Mouse (Mus musculus): Measurements from ENCODE around the gene H2-Q10. TPM values are rescaled to one million over a fixed set of nuclear protein-coding genes. Genes with fewer than 3 reads are reported as not detected.
"Not testable (repeated sequence)": the region's sequence is repeated elsewhere in the genome, so short reads cannot be mapped to it uniquely, and the experiment has no call there.

Gene H2-Q10
- under 1 TPM in 3 of 4 experiments, not detected in 1; 0.12 to 0.64 (median 0.56) TPM for total RNA-seq (2022)

- DNase-seq (ENCODE audit: low spot score in 2 of 2): no peak
Observed at GRCm38 (mm10) chr17:35469842-35470751, at the start of gene H2-Q10. Gene H2-Q10, plus strand, starts transcription at chr17:35470089.

- DNase-seq (ENCODE audit: low spot score in 2 of 2): not testable (repeated sequence)
Observed at GRCm38 (mm10) chr17:35420206-35420810, 49.6 kb upstream of the H2-Q10 start.

DNA sequence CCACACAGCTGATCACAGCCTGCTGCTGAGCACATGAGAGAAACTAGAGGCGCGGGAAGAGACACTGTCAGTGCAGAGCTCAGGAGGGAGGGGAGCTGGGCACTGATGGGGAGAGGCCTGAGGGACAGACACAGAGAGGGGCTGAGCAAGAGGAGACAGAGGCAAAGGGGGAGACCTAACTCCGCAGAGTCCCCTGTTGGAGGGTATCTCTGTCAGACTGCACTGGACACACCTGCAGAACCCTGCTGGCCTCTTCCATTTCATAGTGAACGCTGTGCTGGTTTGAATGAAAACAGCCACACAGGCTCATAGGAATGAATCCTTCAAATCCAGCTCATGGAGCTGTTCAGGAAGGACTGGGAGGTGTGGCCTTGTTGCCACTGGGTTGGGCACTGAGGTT lies 48.6 kb upstream of the H2-Q10 start:
- DNase-seq (ENCODE audit: low spot score in 2 of 2): not testable (repeated sequence)

DNA sequence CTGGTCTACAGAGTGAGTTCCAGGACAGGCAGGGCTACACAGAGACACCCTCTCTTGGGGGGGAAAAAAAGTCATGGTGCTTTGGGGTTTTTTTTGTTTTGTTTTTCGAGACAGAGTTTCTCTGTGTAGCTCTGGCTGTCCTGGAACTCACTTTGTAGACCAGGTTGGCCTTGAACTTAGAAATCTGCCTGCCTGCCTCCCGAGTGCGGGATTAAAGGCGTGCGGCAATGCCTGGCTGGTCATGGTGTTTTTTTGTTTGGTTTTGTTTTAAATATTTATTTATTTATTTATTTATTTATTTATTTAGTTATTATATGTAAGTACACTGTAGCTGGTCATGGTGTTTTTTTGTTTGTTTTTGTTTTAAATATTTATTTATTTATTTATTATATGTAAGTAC lies 47.5 kb upstream of the H2-Q10 start:
- not testable (repeated sequence) for DNase-seq (ENCODE audit: low spot score in 2 of 2)

GRCm38 (mm10) chr17:35423131-35423810 lies 46.6 kb upstream of the H2-Q10 start:
- not testable (repeated sequence) for DNase-seq (ENCODE audit: low spot score in 2 of 2)

DNA sequence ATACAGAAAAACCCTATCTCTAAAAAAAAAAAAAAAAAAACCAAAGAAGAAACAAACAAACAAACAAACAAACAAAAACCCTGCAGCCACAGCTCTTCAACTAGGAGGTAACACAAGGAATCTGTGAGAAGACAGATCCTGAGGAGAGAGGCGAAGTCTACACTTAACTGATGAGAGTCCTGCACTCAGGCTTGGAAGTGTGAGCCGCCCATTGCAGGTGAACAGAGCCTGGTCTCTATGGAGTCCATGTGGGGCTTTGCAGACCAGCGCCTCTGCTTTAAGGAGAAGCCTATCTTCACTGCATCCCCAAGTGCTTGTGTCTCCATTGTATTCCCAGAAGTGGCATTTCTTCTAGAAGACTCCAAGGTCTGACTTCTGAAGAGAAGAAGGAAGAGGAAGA lies 45.8 kb upstream of the H2-Q10 start:
- not testable (repeated sequence) for DNase-seq (ENCODE audit: low spot score in 2 of 2)

GRCm38 (mm10) chr17:35424624-35425416 lies 45.1 kb upstream of the H2-Q10 start, which contains the start of gene H2-Q6:
Gene H2-Q6, plus strand, starts transcription at chr17:35424850.
- not testable (repeated sequence) for DNase-seq (ENCODE audit: low spot score in 2 of 2)

- DNase-seq (ENCODE audit: low spot score in 2 of 2): not testable (repeated sequence)
Observed at GRCm38 (mm10) chr17:35425474-35425873, 44.4 kb upstream of the H2-Q10 start.

- not testable (repeated sequence) for DNase-seq (ENCODE audit: low spot score in 2 of 2)
Observed at GRCm38 (mm10) chr17:35428883-35429282, 41.0 kb upstream of the H2-Q10 start.

GRCm38 (mm10) chr17:35430671-35431070 lies 39.2 kb upstream of the H2-Q10 start:
- not testable (repeated sequence) for DNase-seq (ENCODE audit: low spot score in 2 of 2)

DNA sequence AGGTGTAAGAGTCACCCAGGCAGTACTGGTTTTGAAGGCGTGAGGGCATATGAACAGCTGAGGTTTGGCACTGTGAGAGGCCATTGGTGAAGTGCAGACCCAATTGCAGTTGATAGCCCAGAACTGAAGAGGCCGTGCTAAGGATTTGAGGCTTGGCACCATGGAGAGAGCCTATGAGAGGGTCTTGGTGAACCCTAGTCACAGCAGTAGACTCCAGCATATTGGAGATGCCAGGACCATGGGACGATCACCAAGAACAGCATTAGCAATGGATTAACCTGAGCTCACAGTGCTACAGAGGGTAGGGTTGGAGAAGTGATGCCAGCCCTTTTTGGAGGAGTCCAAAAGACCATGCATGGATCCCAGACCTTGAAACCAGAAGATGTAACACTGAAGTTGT lies 37.7 kb upstream of the H2-Q10 start:
- not testable (repeated sequence) for DNase-seq (ENCODE audit: low spot score in 2 of 2)

DNA sequence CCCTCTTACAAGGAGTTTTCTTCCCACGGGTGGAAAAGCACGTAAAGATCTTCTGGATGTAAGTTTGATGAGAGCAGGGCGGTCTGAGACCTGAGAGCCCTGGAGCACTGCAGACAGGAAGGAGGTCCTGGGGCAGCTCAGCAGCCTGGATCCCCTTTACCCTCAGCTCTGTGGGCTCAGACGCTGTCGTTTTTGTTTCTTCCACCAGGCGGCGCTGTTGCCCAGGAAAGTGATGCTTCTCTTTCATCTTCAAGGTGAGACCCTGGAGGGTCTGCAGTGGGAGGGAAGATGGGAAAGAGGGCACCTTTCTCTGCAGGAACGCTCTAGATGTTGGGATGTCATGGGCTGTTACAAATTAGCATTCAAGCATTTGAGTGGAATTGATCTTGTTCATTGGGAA lies 35.1 kb upstream of the H2-Q10 start:
- not testable (repeated sequence) for DNase-seq (ENCODE audit: low spot score in 2 of 2)

GRCm38 (mm10) chr17:35435577-35435976 lies 34.3 kb upstream of the H2-Q10 start:
- DNase-seq (ENCODE audit: low spot score in 2 of 2): not testable (repeated sequence)

DNA sequence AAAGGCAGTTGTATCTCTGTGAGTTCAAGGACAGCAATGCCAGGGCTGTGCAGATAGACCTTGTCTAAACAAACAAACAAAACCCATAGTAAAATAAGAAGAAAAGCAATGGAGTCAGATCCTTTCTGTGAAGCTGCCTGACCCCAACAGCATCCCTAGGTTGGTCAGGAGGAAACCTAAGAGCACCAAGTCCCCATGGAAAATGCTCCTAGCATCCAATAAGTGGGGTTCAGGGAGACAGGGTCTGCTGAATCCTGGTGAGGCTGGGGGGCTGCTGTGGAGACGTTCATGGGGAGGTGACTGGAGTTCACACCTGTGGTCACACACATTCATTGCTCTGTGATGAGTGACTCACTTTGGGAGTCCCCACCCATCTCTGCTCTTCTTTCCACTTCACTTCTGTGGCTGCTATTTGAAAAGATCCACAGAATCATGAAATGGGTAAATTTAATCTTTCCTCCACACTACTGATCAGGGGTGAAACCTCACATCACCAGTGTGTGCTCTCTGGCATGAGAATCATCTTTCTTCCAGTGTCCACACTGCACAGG lies 32.4 kb upstream of the H2-Q10 start:
- DNase-seq (ENCODE audit: low spot score in 2 of 2): not testable (repeated sequence)

DNA sequence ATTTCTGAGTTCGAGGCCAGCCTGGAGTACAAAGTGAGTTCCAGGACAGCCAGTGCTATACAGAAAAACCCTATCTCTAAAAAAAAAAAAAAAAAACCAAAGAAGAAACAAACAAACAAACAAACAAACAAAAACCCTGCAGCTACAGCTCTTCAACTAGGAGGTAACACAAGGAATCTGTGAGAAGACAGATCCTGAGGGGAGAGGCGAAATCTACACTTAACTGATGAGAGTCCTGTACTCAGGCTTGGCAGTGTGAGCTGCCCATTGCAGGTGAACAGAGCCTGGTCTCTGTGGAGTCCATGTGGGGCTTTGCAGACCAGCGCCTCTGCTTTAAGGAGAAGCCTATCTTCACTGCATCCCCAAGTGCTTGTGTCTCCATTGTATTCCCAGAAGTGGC lies 31.5 kb upstream of the H2-Q10 start:
- DNase-seq (ENCODE audit: low spot score in 2 of 2): not testable (repeated sequence)

- peak; percentile 54 to 64 for DNase-seq (ENCODE audit: low spot score in 2 of 2)
Observed at GRCm38 (mm10) chr17:35438885-35439284, 31.0 kb upstream of the H2-Q10 start, which contains the start of gene H2-Q7. Gene H2-Q7, plus strand, starts transcription at chr17:35439155.

DNA sequence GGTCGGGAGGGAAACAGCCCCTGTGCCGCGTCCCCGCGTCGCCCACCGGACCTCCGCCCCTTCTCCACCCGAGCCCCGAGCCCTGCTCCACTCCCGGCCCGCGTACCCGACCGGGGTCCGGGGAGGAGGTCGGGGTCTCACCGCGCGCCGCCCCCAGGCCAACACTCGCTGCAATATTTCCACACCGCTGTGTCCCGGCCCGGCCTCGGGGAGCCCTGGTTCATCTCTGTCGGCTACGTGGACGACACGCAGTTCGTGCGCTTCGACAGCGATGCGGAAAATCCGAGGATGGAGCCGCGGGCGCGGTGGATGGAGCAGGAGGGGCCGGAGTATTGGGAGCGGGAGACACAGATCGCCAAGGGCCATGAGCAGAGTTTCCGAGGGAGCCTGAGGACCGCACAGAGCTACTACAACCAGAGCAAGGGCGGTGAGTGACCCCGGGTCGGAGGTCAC lies 30.6 kb upstream of the H2-Q10 start:
- not testable (repeated sequence) for DNase-seq (ENCODE audit: low spot score in 2 of 2)

GRCm38 (mm10) chr17:35439925-35440645 lies 29.8 kb upstream of the H2-Q10 start:
- not testable (repeated sequence) for DNase-seq (ENCODE audit: low spot score in 2 of 2)

GRCm38 (mm10) chr17:35442376-35442775 lies 27.5 kb upstream of the H2-Q10 start:
- not testable (repeated sequence) for DNase-seq (ENCODE audit: low spot score in 2 of 2)

GRCm38 (mm10) chr17:35444510-35444909 lies 25.4 kb upstream of the H2-Q10 start:
- not testable (repeated sequence) for DNase-seq (ENCODE audit: low spot score in 2 of 2)

Measured in layer of hippocampus, adult 8-10 months (tissue).